Mouse (Mus musculus): ENCODE measurements around the gene Dcdc2a. TPM values are rescaled to one million over a fixed set of nuclear protein-coding genes. Genes with fewer than 3 reads are reported as not detected.

The Dcdc2a gene
- polyA plus RNA-seq, 1 experiment from 2014 or later: 34.5 TPM

GRCm38 (mm10) chr13:25195706-25196105 is 139.9 kb downstream of the Dcdc2a start:
- Histone ChIP-seq H3K36me3 (ENCODE audit: control insufficient read depth, insufficient read depth, low read length) (no peaks in the 10 kb centered on the region), H3K27ac (ENCODE audit: low read depth, low read length) (no peak overlapping the region), H3K4me1 (ENCODE audit: control insufficient read depth, insufficient read depth, low read length) (no peaks in the 10 kb centered on the region), H3K9me3 (ENCODE audit: control insufficient read depth, low read length) (no peaks in the 10 kb centered on the region), H3K9ac (ENCODE audit: low read depth, low read length) (no peak overlapping the region), H3K4me2 (replicated peaks; ENCODE audit: low read depth, low read length) (no peak overlapping the region), H3K27me3 (ENCODE audit: control insufficient read depth, insufficient read depth, low read length) (no peaks in the 10 kb centered on the region), H3K4me3 (ENCODE audit: low read length) (no peak overlapping the region)
- 89% methylated on average over 10 of the region's 10 CpGs for WGBS
- ATAC-seq (ENCODE audit: low FRiP score, low TSS enrichment): no peak

GRCm38 (mm10) chr13:25199916-25200315 is 144.1 kb downstream of the Dcdc2a start:
- H3K4me2 ChIP-seq (replicated peaks; ENCODE audit: low read depth, low read length): no peak overlapping the region
- ATAC-seq (ENCODE audit: low FRiP score, low TSS enrichment): no peak
- no peaks in the 10 kb centered on the region for H3K4me1 ChIP-seq (ENCODE audit: control insufficient read depth, insufficient read depth, low read length)
- no peak overlapping the region for H3K9ac ChIP-seq (ENCODE audit: low read depth, low read length)
- H3K36me3 ChIP-seq (ENCODE audit: control insufficient read depth, insufficient read depth, low read length): no peaks in the 10 kb centered on the region
- no peak overlapping the region for H3K4me3 ChIP-seq (ENCODE audit: low read length)
- H3K9me3 ChIP-seq (ENCODE audit: control insufficient read depth, low read length): no peaks in the 10 kb centered on the region
- WGBS: 35% methylated on average over 3 of the region's 3 CpGs
- H3K27ac ChIP-seq (ENCODE audit: low read depth, low read length): no peak overlapping the region
- no peaks in the 10 kb centered on the region for H3K27me3 ChIP-seq (ENCODE audit: control insufficient read depth, insufficient read depth, low read length)

- ATAC-seq (ENCODE audit: low FRiP score, low TSS enrichment): no peak
- WGBS: 85% methylated on average over 5 of the region's 5 CpGs
- Histone ChIP-seq H3K4me1 (ENCODE audit: control insufficient read depth, insufficient read depth, low read length) (no peaks in the 10 kb centered on the region), H3K27ac (ENCODE audit: low read depth, low read length) (no peak overlapping the region), H3K27me3 (ENCODE audit: control insufficient read depth, insufficient read depth, low read length) (no peaks in the 10 kb centered on the region), H3K36me3 (ENCODE audit: control insufficient read depth, insufficient read depth, low read length) (no peaks in the 10 kb centered on the region), H3K4me3 (ENCODE audit: low read length) (no peak overlapping the region), H3K9ac (ENCODE audit: low read depth, low read length) (no peak overlapping the region), H3K4me2 (replicated peaks; ENCODE audit: low read depth, low read length) (no peak overlapping the region), H3K9me3 (ENCODE audit: control insufficient read depth, low read length) (no peaks in the 10 kb centered on the region)
Measured at GRCm38 (mm10) chr13:25206950-25207349, 151.1 kb downstream of the Dcdc2a start.

GRCm38 (mm10) chr13:25218394-25218793 is 162.6 kb downstream of the Dcdc2a start:
- 88% methylated on average over 1 of the region's 1 CpGs for WGBS
- no peak for ATAC-seq (ENCODE audit: low FRiP score, low TSS enrichment)
- Histone ChIP-seq H3K27ac (ENCODE audit: low read depth, low read length) (no peak overlapping the region), H3K36me3 (ENCODE audit: control insufficient read depth, insufficient read depth, low read length) (no peaks in the 10 kb centered on the region), H3K4me3 (ENCODE audit: low read length) (no peak overlapping the region), H3K4me1 (ENCODE audit: control insufficient read depth, insufficient read depth, low read length) (no peaks in the 10 kb centered on the region), H3K4me2 (replicated peaks; ENCODE audit: low read depth, low read length) (no peak overlapping the region), H3K9me3 (ENCODE audit: control insufficient read depth, low read length) (no peaks in the 10 kb centered on the region), H3K27me3 (ENCODE audit: control insufficient read depth, insufficient read depth, low read length) (no peaks in the 10 kb centered on the region), H3K9ac (ENCODE audit: low read depth, low read length) (no peak overlapping the region)

- 18% methylated on average over 5 of the region's 5 CpGs for WGBS
- Histone ChIP-seq H3K27ac (ENCODE audit: low read depth, low read length) (no peak overlapping the region), H3K36me3 (ENCODE audit: control insufficient read depth, insufficient read depth, low read length) (no peaks in the 10 kb centered on the region), H3K4me1 (ENCODE audit: control insufficient read depth, insufficient read depth, low read length) (no peaks in the 10 kb centered on the region), H3K9ac (ENCODE audit: low read depth, low read length) (no peak overlapping the region), H3K4me2 (replicated peaks; ENCODE audit: low read depth, low read length) (no peak overlapping the region), H3K4me3 (ENCODE audit: low read length) (no peak overlapping the region), H3K9me3 (ENCODE audit: control insufficient read depth, low read length) (no peaks in the 10 kb centered on the region), H3K27me3 (ENCODE audit: control insufficient read depth, insufficient read depth, low read length) (no peaks in the 10 kb centered on the region)
- ATAC-seq (ENCODE audit: low FRiP score, low TSS enrichment): peak; percentile 94
Measured at GRCm38 (mm10) chr13:25220186-25220787, 164.5 kb downstream of the Dcdc2a start.

- Histone ChIP-seq H3K9ac (ENCODE audit: low read depth, low read length) (no peak overlapping the region), H3K9me3 (ENCODE audit: control insufficient read depth, low read length) (no peaks in the 10 kb centered on the region), H3K27me3 (ENCODE audit: control insufficient read depth, insufficient read depth, low read length) (no peaks in the 10 kb centered on the region), H3K36me3 (ENCODE audit: control insufficient read depth, insufficient read depth, low read length) (no peaks in the 10 kb centered on the region), H3K4me1 (ENCODE audit: control insufficient read depth, insufficient read depth, low read length) (no peaks in the 10 kb centered on the region), H3K4me3 (ENCODE audit: low read length) (no peak overlapping the region), H3K27ac (ENCODE audit: low read depth, low read length) (no peak overlapping the region), H3K4me2 (replicated peaks; ENCODE audit: low read depth, low read length) (no peak overlapping the region)
- WGBS: 87% methylated on average over 1 of the region's 1 CpGs
- ATAC-seq (ENCODE audit: low FRiP score, low TSS enrichment): no peak
Measured at GRCm38 (mm10) chr13:25251893-25252292, 196.1 kb downstream of the Dcdc2a start.

- Histone ChIP-seq H3K27ac (ENCODE audit: low read depth, low read length) (no peak overlapping the region), H3K9me3 (ENCODE audit: control insufficient read depth, low read length) (no peaks in the 10 kb centered on the region), H3K4me2 (replicated peaks; ENCODE audit: low read depth, low read length) (no peak overlapping the region), H3K4me3 (ENCODE audit: low read length) (no peak overlapping the region), H3K4me1 (ENCODE audit: control insufficient read depth, insufficient read depth, low read length) (no peaks in the 10 kb centered on the region), H3K36me3 (ENCODE audit: control insufficient read depth, insufficient read depth, low read length) (no peaks in the 10 kb centered on the region), H3K9ac (ENCODE audit: low read depth, low read length) (no peak overlapping the region), H3K27me3 (ENCODE audit: control insufficient read depth, insufficient read depth, low read length) (no peaks in the 10 kb centered on the region)
- 50% methylated on average over 9 of the region's 9 CpGs for WGBS
- peak; percentile 78 for ATAC-seq (ENCODE audit: low FRiP score, low TSS enrichment)
Measured at GRCm38 (mm10) chr13:25254478-25255263, 198.9 kb downstream of the Dcdc2a start.

- WGBS: 87% methylated on average over 6 of the region's 6 CpGs
- ATAC-seq (ENCODE audit: low FRiP score, low TSS enrichment): no peak
Measured at GRCm38 (mm10) chr13:25257608-25258007, 201.8 kb downstream of the Dcdc2a start.

More at GRCm38 (mm10) chr13:25257608-25258007, 201.8 kb downstream of the Dcdc2a start:
- Histone ChIP-seq H3K9me3 (ENCODE audit: control insufficient read depth, low read length) (no peaks in the 10 kb centered on the region), H3K4me3 (ENCODE audit: low read length) (no peak overlapping the region), H3K27ac (ENCODE audit: low read depth, low read length) (no peak overlapping the region), H3K4me1 (ENCODE audit: control insufficient read depth, insufficient read depth, low read length) (0 out of 2 replicates have a peak, but pooled peaks cover 5% of the 10 kb centered on the region), H3K27me3 (ENCODE audit: control insufficient read depth, insufficient read depth, low read length) (no peaks in the 10 kb centered on the region), H3K9ac (ENCODE audit: low read depth, low read length) (no peak overlapping the region), H3K36me3 (ENCODE audit: control insufficient read depth, insufficient read depth, low read length) (no peaks in the 10 kb centered on the region), H3K4me2 (replicated peaks; ENCODE audit: low read depth, low read length) (no peak overlapping the region)
